Mouse (Mus musculus) stomach, adult 2 months (tissue): ENCODE data around the gene Olfr961. TPM values are rescaled to one million over a fixed set of nuclear protein-coding genes. Genes with fewer than 3 reads are reported as not detected.

Experiments
- polyA plus RNA-seq: library from polyadenylated mRNA; depleted of rRNA; stranded (reverse); fragments of >200 nt; gene quantifications from 2 replicates; pipeline ENCODE4 v1.2.3, GENCODE M21; 2012; rRNA removed

Gene Olfr961
- polyA plus RNA-seq, result not detected in 2 replicates

DNA sequence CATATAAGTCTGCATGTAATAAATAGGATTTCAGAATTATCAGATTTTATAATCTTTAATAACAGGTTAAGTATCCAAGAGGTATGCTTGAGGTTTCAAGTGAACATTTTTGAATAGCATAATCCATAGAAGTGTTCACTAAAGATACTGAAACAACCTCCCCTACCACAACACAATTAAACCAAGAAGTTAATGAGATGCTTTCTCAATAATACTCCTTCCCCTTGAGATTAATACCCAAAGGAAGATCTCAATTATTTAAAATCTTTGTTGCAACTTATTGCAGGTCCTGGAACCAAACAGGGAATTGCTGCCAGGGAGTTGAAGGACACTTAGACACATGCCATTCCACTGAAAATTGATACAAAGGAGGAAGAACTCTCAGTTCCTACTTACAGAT, at the start of gene Olfr961:
Gene Olfr961 (plus strand): TSS at position 301 of the 400 bp plus-strand sequence.

GRCm38 (mm10) chr9:39603999-39604453, 40.9 kb upstream of the Olfr961 start, which contains the start of gene AW551984:
Gene AW551984, minus strand, starts transcription at chr9:39604403.

GRCm38 (mm10) chr9:39610355-39610754, 34.5 kb upstream of the Olfr961 start, which contains the start of gene Olfr148:
Gene Olfr148, plus strand, starts transcription at chr9:39610655.

GRCm38 (mm10) chr9:39621073-39621472, 23.8 kb upstream of the Olfr961 start, which contains the start of gene Olfr960:
Gene Olfr960, plus strand, starts transcription at chr9:39621373.

DNA sequence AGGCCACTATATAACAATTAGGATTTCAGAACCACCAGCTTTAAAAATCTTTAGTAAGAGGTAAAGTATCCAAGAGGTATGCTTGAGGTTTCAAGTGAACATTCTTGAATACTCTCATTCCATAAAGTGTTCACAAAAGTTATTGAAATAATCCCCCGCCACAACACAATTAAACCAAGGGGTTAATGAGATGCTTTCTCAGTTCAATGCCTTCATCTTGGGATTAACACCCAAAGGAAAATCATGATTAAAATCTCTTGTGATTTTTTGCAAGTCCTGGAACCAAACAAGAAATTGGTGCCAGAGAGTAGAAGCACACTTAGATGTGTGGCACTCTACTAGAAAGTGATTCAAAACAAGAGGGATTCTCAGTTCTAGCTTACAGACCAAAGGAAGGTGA, 22.0 kb downstream of the Olfr961 start, which contains the start of gene Olfr963:
Gene Olfr963 (plus strand): TSS at position 301 of the 400 bp plus-strand sequence.

Other genes starting within 250 kb of the Olfr961 start
- gene Olfr952, start 217.9 kb upstream of the Olfr961 start, polyA plus RNA-seq, result not detected in 2 replicates
- gene Olfr954, start 188.4 kb upstream of the Olfr961 start, polyA plus RNA-seq, result not detected in 2 replicates
- gene Olfr955, start 173.1 kb upstream of the Olfr961 start, polyA plus RNA-seq, result not detected in 2 replicates
- gene Olfr44, start 151.1 kb upstream of the Olfr961 start, polyA plus RNA-seq, result not detected in 2 replicates
- gene Olfr957, start 129.3 kb upstream of the Olfr961 start, polyA plus RNA-seq, result not detected in 2 replicates
- gene Olfr958, start 91.0 kb upstream of the Olfr961 start, polyA plus RNA-seq, result not detected in 2 replicates
- not detected in 2 replicates for gene Olfr959, start 69.5 kb upstream of the Olfr961 start, polyA plus RNA-seq
- gene AW551984, start 40.7 kb upstream of the Olfr961 start, polyA plus RNA-seq, result 0.84 and 3.4 TPM in 2 replicates
- not detected in 2 replicates for gene Olfr148, start 34.4 kb upstream of the Olfr961 start, polyA plus RNA-seq
- gene Olfr960, start 23.7 kb upstream of the Olfr961 start, polyA plus RNA-seq, result not detected in 2 replicates
- gene Olfr963, start 22.1 kb downstream of the Olfr961 start, polyA plus RNA-seq, result not detected in 2 replicates
- not detected in 2 replicates for gene Olfr149, start 62.0 kb downstream of the Olfr961 start, polyA plus RNA-seq
- not detected in 2 replicates for gene Olfr965, start 66.3 kb downstream of the Olfr961 start, polyA plus RNA-seq
- not detected in 2 replicates for gene Olfr150, start 85.9 kb downstream of the Olfr961 start, polyA plus RNA-seq
- not detected in 2 replicates for gene Olfr967, start 101.2 kb downstream of the Olfr961 start, polyA plus RNA-seq
- gene Olfr968, start 138.2 kb downstream of the Olfr961 start, polyA plus RNA-seq, result not detected in 2 replicates
- not detected in 2 replicates for gene Olfr969, start 145.9 kb downstream of the Olfr961 start, polyA plus RNA-seq
- gene Olfr970, start 163.8 kb downstream of the Olfr961 start, polyA plus RNA-seq, result not detected in 2 replicates
- gene Olfr971, start 191.8 kb downstream of the Olfr961 start, polyA plus RNA-seq, result not detected in 2 replicates
- gene Olfr972, start 221.3 kb downstream of the Olfr961 start, polyA plus RNA-seq, result not detected in 2 replicates